Mouse (Mus musculus): ENCODE data around the gene Agrp.

The Agrp gene

DNA sequence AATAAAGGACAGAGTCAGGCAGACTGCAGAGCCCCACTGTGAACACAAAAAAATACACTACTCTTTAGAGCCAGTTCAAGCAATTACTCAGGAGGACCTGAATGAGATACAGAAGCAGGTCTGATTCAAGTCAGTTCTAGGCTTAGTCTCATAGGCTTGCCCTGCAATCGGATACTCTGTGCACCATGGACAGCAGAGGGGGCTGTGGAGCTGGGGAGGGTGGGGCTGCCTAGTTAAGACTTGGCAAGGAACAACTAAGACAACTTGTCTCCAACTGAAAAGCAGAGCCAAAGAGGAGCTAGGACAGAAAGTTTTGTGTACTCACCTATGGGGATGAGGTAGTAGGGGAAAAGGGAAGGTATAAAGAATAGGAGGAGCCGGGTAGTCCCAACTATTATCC, 105.4 kb downstream of the Agrp start:
- in situ Hi-C loops (cut with MboI; ENCODE audit: unreplicated experiment in 2 of 2): no loop called here

DNA sequence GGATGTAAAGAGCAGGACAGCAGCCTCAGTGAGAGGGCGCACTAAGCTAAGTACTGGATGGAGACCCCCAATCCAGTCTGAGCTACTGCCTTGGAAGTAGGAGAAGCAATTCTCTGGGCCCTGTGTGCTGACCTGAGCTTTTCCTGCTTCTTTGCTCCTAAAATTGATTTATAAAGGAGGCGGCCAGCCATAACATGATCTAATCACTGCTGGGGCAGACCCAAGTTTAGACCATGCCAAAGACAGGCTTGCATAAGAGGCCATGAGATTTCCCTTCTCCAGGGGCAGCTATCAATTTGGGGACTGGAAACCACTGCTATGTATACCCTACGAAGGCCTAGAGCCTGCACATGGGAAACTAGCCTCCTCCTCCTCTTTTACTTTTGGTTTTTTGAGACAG, 107.9 kb downstream of the Agrp start:
- in situ Hi-C loops (cut with MboI; ENCODE audit: unreplicated experiment in 2 of 2): no loop called here

DNA sequence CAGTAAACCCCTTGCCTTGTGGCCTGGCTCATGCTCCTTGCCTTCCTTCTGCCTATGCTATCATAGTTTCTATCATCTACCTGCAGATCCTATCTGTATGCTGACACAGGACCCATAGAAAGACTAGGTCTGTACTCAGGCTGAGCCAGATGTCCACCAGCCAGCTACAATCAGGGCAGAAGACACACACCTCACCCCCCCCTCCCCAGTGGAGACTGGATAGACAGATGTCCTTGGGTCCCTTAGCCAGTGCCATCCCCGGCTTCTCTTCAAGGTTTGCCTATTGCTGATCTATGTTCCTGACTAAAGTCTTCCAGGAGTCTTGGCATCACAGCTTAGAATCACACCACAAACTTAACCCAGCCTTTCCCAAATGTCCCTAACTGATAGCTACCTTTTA, 109.0 kb downstream of the Agrp start:
- in situ Hi-C loops (cut with MboI; ENCODE audit: unreplicated experiment in 2 of 2): no loop called here

DNA sequence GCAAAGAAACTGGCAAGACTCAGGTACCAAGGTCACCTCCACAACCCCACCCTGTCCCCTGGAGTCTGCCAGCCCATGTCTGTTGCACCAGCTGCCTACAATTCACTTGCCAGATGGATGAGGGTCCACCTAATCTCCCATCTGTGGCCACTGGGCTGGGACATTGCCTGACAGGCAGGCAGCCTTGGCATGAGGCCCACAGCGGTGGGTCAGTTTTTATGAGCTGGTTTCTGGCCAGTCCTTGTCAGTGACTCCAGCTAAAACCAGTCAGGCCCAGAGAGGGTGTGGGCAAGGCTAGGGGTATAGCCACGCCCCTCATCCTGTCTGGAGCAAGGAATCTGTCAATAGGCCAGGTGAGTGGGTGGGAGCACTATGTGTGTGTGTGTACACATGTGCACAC, 110.1 kb downstream of the Agrp start:
- in situ Hi-C loops (cut with MboI; ENCODE audit: unreplicated experiment in 2 of 2): no loop called here

DNA sequence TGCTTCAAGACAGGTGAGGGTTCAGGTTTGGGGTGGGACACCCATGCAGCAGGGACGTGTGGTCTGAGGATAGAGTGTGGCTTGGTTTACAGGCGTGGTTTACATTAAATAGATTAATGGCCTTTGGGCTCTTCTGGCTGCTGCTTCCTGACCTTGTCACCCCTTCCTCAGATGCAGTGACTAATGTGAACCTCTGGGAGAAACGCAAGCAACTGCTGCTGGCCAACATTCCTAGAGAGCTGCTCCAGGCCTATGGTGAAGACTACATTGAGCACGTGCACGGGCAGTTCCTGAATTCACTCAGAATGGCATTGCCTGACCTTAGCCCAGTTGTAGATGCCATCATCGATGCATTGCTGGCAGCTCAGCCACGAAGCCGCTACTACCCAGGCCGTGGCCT, 114.3 kb downstream of the Agrp start:
- in situ Hi-C loops (cut with MboI; ENCODE audit: unreplicated experiment in 2 of 2): no loop called here

DNA sequence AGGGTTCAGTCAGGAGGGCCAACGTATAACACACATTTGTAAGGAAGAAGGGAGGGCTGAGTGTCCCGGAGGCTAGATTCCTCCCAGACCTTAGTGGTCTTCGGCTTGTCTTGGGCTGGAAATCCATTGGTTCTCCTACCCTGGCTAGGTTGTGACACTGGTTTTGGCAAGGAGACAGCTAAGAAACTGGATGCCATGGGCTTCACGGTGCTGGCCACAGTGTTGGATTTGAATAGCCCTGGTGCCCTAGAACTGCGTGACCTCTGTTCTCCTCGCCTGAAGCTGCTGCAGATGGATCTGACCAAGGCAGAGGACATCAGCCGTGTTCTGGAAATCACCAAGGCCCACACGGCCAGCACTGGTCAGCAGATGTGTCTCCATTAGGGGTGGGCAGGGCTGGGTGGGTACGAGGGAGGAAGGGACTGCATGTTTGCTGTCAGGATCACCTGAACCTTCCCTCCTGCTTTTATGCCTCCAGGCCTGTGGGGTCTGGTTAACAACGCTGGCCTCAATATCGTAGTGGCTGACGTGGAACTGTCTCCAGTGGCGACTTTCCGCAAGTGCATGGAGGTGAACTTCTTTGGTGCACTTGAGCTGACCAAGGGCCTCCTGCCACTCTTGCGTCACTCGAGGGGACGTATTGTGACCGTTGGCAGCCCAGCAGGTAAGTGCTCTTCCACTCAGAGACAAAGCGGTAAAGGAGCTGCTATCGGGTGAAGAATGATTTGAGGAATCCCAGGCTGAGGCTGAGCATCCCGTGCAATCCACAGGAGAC, 115.0 kb downstream of the Agrp start:
- in situ Hi-C loops (cut with MboI; ENCODE audit: unreplicated experiment in 2 of 2): no loop called here

DNA sequence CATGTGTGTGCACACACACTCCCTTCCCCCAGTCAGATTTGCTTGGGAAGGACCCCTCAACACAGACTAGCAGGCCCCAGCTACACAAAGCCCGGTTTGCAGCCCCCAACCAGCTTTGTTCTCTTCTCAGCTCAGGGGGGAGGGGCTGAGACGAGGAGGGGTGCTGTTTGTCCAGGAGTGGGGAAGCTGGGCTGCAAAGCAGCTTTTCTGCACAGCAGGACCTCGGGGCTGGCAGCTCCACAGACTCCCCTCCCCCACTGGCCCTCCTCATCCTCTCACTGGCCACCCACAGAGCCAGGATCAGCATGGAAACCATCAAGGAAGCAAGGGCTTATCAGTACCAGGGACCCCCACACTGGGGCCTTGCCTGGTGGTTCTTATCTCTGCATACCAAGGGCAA, 116.1 kb downstream of the Agrp start:
- in situ Hi-C loops (cut with MboI; ENCODE audit: unreplicated experiment in 2 of 2): no loop called here

DNA sequence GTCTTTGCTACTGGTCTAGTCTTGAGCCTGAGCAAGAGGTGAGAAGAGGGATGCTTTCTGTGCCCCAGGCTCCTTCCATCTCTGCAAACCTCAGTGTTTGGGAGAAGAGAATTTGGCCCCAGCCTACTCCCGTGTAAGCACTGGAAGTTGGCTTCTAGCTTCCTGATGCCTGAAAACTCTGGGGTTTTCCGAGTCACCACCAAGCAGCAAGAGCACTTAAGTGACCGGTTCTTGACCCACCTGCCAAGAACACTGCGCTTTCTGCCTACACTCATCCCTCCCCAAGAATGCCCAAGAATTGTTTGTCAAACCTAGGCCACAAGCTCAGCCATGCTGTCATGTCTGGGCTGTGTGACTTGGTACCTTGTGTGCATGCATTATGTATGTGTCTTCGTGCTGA, 116.7 kb downstream of the Agrp start:
- in situ Hi-C loops (cut with MboI; ENCODE audit: unreplicated experiment in 2 of 2): no loop called here

DNA sequence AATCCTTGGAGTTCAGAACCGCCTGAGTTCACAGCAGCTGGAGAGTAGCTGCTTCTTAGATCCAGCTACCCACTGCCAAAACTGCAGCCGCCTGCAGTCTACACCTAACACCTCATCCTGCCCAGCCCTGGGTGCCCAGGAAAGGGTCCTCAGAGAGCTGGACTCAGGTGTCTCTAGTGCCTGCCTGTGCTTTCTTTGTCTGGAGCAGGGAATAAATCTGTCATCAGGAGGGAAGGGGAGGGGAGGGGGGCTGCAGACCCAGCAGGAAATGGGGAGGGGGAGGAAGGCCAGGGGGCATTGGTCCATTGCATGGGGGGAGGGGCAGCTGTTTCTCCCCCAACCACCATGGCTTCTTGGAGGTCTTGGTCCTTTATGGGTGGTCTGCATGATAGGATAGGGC, 117.6 kb downstream of the Agrp start:
- in situ Hi-C loops (cut with MboI; ENCODE audit: unreplicated experiment in 2 of 2): loop anchor here (5.0 kb wide), 1 partner anchor 33 kb away; no protein-coding TSS in a partner anchor

DNA sequence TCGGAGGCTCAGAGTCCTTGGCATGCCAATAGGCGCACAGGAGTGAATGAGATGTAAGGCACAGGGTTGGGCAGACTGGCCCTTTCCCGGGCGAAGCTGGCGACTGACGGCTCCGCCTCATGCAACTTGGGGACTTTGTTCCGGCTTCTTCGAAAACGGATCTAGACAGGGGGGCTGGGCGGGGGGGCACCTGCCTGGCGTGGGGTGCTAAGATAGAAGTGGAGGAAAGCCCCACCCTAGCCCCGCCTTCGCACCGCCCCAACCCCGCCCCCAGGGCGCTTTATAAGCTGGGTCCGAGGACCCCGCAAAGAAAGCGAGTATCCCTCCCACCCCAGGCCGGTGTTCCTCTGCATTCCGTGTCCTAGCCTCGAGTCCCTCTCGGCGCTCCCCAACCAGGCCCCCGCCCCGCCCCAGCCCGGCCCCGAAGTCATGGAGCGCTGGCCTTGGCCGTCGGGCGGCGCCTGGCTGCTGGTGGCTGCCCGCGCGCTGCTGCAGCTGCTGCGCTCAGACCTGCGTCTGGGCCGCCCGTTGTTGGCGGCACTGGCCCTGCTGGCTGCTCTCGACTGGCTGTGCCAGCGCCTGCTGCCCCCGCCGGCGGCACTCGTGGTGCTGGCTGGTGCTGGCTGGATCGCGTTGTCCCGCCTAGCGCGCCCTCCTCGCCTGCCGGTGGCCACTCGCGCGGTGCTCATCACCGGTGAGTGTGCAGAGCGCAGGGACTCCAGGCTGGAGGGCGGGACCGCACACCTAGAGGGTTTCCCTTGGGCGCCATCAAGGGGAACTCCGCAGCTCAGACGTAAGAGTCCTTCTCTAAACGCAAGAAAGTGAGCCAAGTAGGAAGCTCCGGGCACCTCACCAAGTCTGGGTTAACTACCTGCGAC, 118.5 kb downstream of the Agrp start, which contains the start of gene Hsd11b2:
Gene Hsd11b2, plus strand, starts transcription at position 320 of the 878 bp plus-strand sequence.
- in situ Hi-C loops (cut with MboI; ENCODE audit: unreplicated experiment in 2 of 2): loop anchor here (5.0 kb wide), 1 partner anchor 34 kb away; no protein-coding TSS in a partner anchor

DNA sequence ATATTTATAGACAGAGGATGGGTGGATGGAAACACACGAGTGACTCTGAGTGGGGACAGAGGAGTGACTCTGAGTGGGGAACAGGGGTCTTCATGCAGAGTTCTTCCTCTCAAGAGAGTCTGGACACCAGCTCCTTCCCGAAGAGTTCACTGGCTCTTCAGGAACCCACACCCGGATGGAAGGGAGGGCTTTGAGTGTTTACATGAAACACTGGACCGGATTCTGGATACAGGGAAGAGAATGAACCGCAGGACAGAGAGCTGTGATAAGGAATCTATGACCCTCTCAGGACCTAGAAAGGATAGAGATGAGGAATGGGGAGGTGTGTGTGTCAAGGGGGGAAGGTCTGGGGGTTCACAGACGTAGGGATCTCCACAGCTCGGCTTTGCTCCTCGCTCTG, 119.8 kb downstream of the Agrp start:
- in situ Hi-C loops (cut with MboI; ENCODE audit: unreplicated experiment in 2 of 2): loop anchor here (5.0 kb wide), 1 partner anchor 35 kb away; no protein-coding TSS in a partner anchor
